Mouse (Mus musculus) forebrain, embryonic 15.5 days (tissue): ENCODE data around the gene Sh3gl2. TPM values are rescaled to one million over a fixed set of nuclear protein-coding genes. Genes with fewer than 3 reads are reported as not detected.

Source experiments
- ATAC-seq: fragments of 200-750 bp; cut with Nextera tagmentation; replicated peaks from 2 replicates; pipeline ENCODE4 v1.8.0; 2017; ENCODE audit warnings: mild to moderate bottlenecking, moderate TSS enrichment, moderate library complexity
- H3K27ac ChIP-seq: fragments of 300-500 bp; sonication (generic); replicated peaks from 2 replicates; pipeline ENCODE4 v1.5.1; 2015; ENCODE audit warnings: mild to moderate bottlenecking, inconsistent platforms
- H3K27me3 ChIP-seq: fragments of 300-500 bp; sonication (generic); 2 replicates; pipeline ENCODE4 v1.6.1; 2015; ENCODE audit warnings: inconsistent platforms
- H3K36me3 ChIP-seq: fragments of 300-500 bp; sonication (generic); 2 replicates; pipeline ENCODE4 v1.6.1; 2015; ENCODE audit warnings: mild to moderate bottlenecking, inconsistent platforms
- H3K4me1 ChIP-seq: fragments of 300-500 bp; sonication (generic); 2 replicates; pipeline ENCODE4 v1.6.1; 2015; ENCODE audit warnings: inconsistent platforms
- H3K4me2 ChIP-seq: fragments of 300-500 bp; sonication (generic); replicated peaks from 2 replicates; pipeline ENCODE4 v1.6.1; 2015; ENCODE audit warnings: mild to moderate bottlenecking, inconsistent platforms
- H3K4me3 ChIP-seq: fragments of 300-500 bp; sonication (generic); 2 replicates; pipeline ENCODE4 v1.5.1; 2015; ENCODE audit warnings: mild to moderate bottlenecking, inconsistent platforms
- H3K9ac ChIP-seq: fragments of 300-500 bp; sonication (generic); replicated peaks from 2 replicates; pipeline ENCODE4 v1.6.1; 2015; ENCODE audit warnings: mild to moderate bottlenecking, inconsistent platforms
- H3K9me3 ChIP-seq: fragments of 300-500 bp; sonication (generic); 2 replicates; pipeline ENCODE4 v1.6.1; 2016; ENCODE audit warnings: inconsistent platforms
- WGBS: fragments of 180-500 bp; shearing (Covaris S2); methylation state at CpG from one replicate; pipeline ENCODE4 v1.1.7; 2015; ENCODE audit warnings: mixed read lengths; 5-methylcytosine and 5-hydroxymethylcytosine counted together
- polyA plus RNA-seq: library from polyadenylated mRNA; unstranded; fragments of >200 nt; fragmentation: Nextera tagmentation; extraction: Ambion mirVana; gene quantifications from 2 replicates; pipeline ENCODE4 v1.2.1, GENCODE M21; 2015

Gene Sh3gl2
- polyA plus RNA-seq, 1 experiment from 2014 or later: 74.3 TPM

DNA sequence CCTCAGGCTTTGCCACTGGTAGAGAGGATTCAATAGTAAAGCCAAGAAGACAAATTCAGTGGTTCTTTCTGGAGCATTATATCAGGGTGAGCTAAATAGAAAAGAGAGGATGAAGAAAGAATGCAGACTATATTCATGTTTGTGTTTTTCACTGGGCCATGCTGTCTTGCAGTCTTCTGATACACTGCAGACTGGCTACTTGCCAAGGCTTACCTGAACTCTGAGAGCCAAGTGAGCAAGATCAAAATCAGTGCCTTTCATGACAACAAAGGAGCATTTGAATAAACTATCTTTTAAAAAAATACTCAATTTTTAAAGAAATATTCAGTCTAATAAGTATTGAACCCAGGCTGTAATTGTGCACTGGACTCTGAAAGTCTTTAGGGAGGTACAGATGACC is 131.4 kb downstream of the Sh3gl2 start:
- Histone ChIP-seq H3K4me3 (no peak overlapping the region), H3K4me2 (no peak overlapping the region), H3K4me1 (no peaks in the 10 kb centered on the region), H3K27me3 (no peaks in the 10 kb centered on the region), H3K36me3 (no peaks in the 10 kb centered on the region), H3K27ac (no peak overlapping the region), H3K9ac (no peak overlapping the region), H3K9me3 (no peaks in the 10 kb centered on the region)
- no peak for ATAC-seq

DNA sequence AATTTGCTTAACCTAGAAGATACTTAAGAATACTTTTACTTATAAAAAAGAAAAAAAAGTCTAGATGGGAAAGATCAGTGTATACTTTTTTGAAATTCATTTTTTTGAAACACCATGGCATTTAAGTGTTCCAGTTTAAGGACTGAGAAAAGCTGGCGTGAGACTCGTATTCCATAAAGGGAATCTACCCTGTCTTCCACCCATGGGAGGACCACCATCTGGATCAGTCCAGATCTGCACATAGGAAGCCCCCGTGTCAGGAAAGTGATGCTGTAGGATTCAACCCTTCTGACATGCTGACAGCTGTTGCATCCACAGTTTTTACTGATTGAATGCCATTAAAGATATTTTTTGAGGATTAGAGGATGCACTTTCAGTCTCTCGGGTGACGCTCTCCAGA is 134.2 kb downstream of the Sh3gl2 start:
- no peaks in the 10 kb centered on the region for H3K36me3 ChIP-seq
- no peak for ATAC-seq
- no peak overlapping the region for H3K9ac ChIP-seq
- H3K9me3 ChIP-seq: no peaks in the 10 kb centered on the region
- no peaks in the 10 kb centered on the region for H3K4me1 ChIP-seq
- no peak overlapping the region for H3K4me2 ChIP-seq
- WGBS: 84% methylated on average over 5 of the region's 5 CpGs
- H3K27me3 ChIP-seq: no peaks in the 10 kb centered on the region
- no peak overlapping the region for H3K4me3 ChIP-seq
- H3K27ac ChIP-seq: no peak overlapping the region

DNA sequence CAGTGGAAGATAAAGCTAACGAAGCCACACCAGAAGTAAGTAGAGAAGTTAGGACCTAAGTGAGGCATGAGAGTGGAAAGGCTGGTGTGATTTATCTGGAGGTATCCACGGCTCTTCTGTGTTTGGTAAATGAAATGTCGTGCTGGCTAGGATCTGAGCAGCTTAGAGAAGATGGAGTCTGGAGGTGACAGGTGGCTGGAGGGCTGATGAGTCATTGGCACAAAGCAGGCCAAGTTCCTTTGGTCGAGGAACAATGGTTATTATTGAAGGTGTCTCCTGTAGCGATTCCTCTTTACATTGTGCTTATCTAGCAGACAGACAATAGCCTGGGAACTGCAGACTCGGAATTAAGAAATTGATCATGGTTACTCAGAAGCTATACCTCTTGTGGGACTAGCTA is 135.8 kb downstream of the Sh3gl2 start:
- Histone ChIP-seq H3K9me3 (no peaks in the 10 kb centered on the region), H3K27ac (no peak overlapping the region), H3K4me2 (no peak overlapping the region), H3K4me1 (no peaks in the 10 kb centered on the region), H3K27me3 (no peaks in the 10 kb centered on the region), H3K4me3 (no peak overlapping the region), H3K36me3 (no peaks in the 10 kb centered on the region), H3K9ac (no peak overlapping the region)
- 74% methylated on average over 6 of the region's 6 CpGs for WGBS
- no peak for ATAC-seq

DNA sequence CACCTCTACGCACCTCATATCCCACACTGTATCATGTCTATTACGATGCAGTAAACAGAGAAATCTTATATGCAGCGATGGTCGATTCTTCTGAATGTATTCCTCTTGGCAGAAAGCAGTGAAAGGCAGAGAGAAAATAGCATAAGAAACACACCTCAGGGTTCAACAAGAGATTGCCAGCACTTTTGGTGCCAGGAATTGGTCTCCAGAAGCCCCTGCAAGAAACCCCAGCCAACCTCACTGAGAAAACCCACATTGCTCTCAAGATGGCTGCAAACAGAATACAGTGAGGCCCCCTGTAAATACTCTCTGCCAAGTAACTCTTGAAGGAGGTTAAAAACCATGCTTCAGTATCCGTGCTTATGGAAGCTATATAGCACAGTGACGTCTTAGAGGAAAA is 141.0 kb downstream of the Sh3gl2 start:
- H3K4me3 ChIP-seq: no peak overlapping the region
- no peak overlapping the region for H3K4me2 ChIP-seq
- no peaks in the 10 kb centered on the region for H3K27me3 ChIP-seq
- no peaks in the 10 kb centered on the region for H3K9me3 ChIP-seq
- H3K9ac ChIP-seq: no peak overlapping the region
- ATAC-seq: no peak
- no peaks in the 10 kb centered on the region for H3K36me3 ChIP-seq
- WGBS: 79% methylated on average over 6 of the region's 6 CpGs
- H3K4me1 ChIP-seq: 0 out of 2 replicates have a peak, but pooled peaks cover 4% of the 10 kb centered on the region
- H3K27ac ChIP-seq: peak overlapping the region; percentile 12; the same call in 1 of the 2 replicates

DNA sequence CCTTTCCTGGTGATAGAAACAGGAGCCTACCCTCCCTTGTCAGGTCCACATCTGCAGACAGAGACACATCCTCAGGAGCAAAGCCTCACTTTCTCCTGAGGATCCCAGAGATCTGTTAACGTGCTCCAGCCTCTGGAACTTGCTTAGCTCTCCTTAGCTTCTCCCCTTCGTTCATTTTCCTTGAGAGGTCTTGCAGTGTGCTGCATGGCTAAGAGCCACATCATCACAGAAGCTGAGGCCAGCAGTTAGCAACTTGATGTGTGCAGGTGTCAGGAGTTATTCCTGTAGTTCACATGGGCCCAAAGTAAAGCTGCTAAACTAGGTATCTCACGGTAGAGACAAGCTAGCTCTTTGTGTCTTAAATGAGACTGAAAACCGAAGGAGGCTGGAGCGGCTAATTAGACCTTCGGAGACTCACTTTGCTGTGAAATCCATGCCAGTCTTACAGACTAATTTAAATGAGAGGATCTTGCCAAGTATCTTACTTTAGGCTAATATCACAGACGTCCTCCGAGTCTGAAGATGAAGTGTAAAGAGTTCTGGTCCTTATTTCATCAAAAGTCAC is 143.2 kb downstream of the Sh3gl2 start:
- 33% methylated on average over 8 of the region's 8 CpGs for WGBS
- no peak for ATAC-seq
- peak overlapping the region; percentile 25; the same call in 1 of the 2 replicates for H3K27ac ChIP-seq
- H3K4me3 ChIP-seq: no peak overlapping the region
- H3K9ac ChIP-seq: no peak overlapping the region
- no peaks in the 10 kb centered on the region for H3K27me3 ChIP-seq
- no peaks in the 10 kb centered on the region for H3K9me3 ChIP-seq
- H3K4me2 ChIP-seq: no peak overlapping the region
- H3K4me1 ChIP-seq: 0 out of 2 replicates have a peak, but pooled peaks cover 4% of the 10 kb centered on the region
- no peaks in the 10 kb centered on the region for H3K36me3 ChIP-seq

DNA sequence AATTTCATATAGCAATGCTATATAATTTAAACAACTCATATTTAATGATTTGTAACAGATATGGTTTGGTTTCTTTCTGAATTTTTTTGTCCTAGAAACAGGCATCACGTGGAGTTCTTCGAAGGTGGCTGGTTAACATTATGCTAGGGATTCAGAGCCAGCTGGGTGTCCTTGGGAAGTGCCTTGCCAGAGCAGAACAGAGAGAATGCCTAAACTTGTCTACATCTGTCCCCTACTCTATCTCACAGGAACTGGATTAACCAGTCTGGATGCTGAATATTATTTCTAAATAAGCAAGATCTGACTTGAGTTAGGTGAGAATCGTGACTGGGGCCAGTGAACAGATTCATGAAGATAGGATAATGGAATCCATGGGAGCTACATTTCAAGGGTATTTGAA is 157.7 kb downstream of the Sh3gl2 start:
- Histone ChIP-seq H3K27ac (no peak overlapping the region), H3K9me3 (no peaks in the 10 kb centered on the region), H3K4me3 (no peak overlapping the region), H3K36me3 (no peaks in the 10 kb centered on the region), H3K27me3 (no peaks in the 10 kb centered on the region), H3K4me2 (no peak overlapping the region), H3K4me1 (no peaks in the 10 kb centered on the region), H3K9ac (no peak overlapping the region)
- 83% methylated on average over 3 of the region's 3 CpGs for WGBS
- ATAC-seq: no peak

DNA sequence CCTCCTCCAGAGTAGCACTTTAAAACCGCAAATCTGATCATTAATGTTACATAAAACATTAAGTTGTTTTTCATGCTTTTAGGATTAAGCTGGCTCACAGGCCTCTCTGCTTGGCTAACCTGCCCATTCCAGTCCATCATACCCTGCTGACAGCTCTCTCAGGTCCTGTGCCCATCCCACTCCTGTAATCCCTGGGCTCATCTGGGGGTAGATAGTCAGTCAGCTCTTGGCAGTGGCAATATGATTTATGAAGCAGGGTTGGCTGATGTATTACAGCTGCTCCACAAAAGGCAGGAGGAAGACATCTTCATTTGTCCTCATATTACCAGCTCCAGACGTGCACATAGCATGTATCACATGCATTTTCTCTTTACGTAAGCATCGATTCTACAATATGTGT is 158.3 kb downstream of the Sh3gl2 start:
- H3K4me3 ChIP-seq: no peak overlapping the region
- ATAC-seq: no peak
- no peak overlapping the region for H3K9ac ChIP-seq
- no peaks in the 10 kb centered on the region for H3K36me3 ChIP-seq
- no peaks in the 10 kb centered on the region for H3K27me3 ChIP-seq
- WGBS: 87% methylated on average over 4 of the region's 4 CpGs
- H3K4me1 ChIP-seq: no peaks in the 10 kb centered on the region
- no peak overlapping the region for H3K4me2 ChIP-seq
- no peaks in the 10 kb centered on the region for H3K9me3 ChIP-seq
- no peak overlapping the region for H3K27ac ChIP-seq

DNA sequence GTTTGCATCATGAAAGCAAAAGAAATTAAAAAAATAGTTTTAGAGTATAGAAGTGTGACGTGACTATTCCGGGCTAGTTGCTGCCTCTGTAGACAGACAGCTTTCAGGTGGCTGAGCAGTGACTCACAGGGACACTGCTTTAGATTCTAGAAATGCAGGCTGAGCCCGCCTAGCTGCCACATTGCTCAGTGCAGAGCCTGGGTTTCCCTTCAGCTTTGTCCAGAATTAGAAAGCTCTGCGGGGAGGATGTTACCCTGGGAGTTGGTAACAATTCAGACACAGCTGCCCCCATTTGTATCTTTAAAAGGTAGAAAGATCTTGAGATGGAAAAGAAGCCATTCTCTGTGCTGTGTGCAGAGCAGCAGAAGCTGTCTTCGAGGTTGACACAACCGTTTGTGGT is 166.1 kb downstream of the Sh3gl2 start:
- WGBS: 59% methylated on average over 6 of the region's 6 CpGs
- H3K27me3 ChIP-seq: no peaks in the 10 kb centered on the region
- H3K4me2 ChIP-seq: no peak overlapping the region
- H3K36me3 ChIP-seq: no peaks in the 10 kb centered on the region
- H3K4me1 ChIP-seq: no peaks in the 10 kb centered on the region
- H3K9me3 ChIP-seq: no peaks in the 10 kb centered on the region
- no peak overlapping the region for H3K27ac ChIP-seq
- no peak overlapping the region for H3K9ac ChIP-seq
- no peak overlapping the region for H3K4me3 ChIP-seq
- ATAC-seq: no peak

DNA sequence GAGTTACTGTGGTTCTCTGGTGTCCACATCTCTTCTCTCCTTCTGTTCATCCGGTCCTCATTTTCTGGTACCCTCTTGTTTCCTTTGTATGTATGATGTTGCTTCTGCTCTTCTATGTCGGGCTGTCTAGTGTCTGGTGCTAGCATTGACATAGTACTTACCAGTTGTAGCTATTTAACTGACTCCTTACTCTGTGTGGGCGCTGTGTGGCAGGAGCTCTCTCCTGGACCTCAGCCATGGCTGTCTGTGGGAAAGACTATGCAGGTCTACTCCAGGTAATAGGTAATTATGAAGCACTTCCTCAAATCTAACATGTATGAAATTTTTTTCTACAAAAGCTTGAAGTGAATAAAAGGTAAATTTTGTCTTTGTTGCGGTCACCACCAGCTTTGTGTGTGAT is 169.9 kb downstream of the Sh3gl2 start:
- H3K36me3 ChIP-seq: peaks cover 3% of the 10 kb centered on the region; the same call in 1 of the 2 replicates
- WGBS: 88% methylated on average over 4 of the region's 4 CpGs

DNA sequence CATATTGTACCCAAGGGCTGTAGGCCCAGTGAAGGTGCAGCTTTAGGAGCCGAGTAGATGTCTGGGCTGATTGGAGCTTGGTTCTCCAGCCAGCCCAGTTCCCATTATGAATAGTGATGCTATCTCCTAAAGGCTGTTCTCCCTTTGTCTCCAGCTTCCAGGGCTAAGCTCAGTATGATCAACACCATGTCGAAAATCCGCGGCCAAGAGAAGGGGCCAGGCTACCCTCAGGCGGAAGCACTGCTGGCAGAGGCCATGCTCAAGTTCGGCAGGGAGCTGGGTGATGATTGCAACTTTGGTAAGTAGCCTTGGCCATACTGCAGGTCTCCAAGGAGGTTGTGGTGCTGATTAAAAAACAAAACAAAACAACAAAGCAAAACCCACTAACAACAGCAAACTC is 171.3 kb downstream of the Sh3gl2 start:
- Histone ChIP-seq H3K27ac (no peak overlapping the region), H3K9me3 (no peaks in the 10 kb centered on the region), H3K4me1 (peaks cover 4% of the 10 kb centered on the region; the same call in 1 of the 2 replicates), H3K4me3 (no peak overlapping the region), H3K9ac (no peak overlapping the region), H3K4me2 (no peak overlapping the region), H3K27me3 (no peaks in the 10 kb centered on the region), H3K36me3 (peaks cover 3% of the 10 kb centered on the region; the same call in 1 of the 2 replicates)
- 81% methylated on average over 6 of the region's 6 CpGs for WGBS
- no peak for ATAC-seq

More for the DNA sequence above, 169.9 kb downstream of the Sh3gl2 start:
- Histone ChIP-seq H3K27ac (no peak overlapping the region), H3K9me3 (no peaks in the 10 kb centered on the region), H3K27me3 (no peaks in the 10 kb centered on the region), H3K4me1 (peaks cover 4% of the 10 kb centered on the region; the same call in 1 of the 2 replicates), H3K4me3 (no peak overlapping the region), H3K9ac (no peak overlapping the region), H3K4me2 (no peak overlapping the region)
- ATAC-seq: no peak

DNA sequence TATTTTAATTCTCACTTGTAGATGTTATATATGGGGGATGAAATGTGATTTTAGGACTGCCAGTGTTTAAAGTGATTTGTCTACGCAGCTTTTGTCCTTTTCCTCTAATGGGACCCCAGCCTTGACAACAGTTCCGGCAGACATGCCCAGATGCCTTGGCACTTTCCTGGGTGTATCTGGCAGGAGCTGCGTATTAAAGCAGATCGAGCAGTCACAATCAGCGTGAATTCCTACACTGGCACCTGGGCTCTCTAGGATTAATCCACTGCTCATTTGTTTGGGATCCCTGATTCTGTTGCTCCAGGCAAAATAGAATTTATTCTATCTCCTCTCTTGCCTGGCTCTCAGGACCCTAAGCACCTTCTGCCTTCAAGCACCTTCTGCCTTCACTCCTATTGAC is 171.7 kb downstream of the Sh3gl2 start:
- Histone ChIP-seq H3K4me3 (no peak overlapping the region), H3K9me3 (no peaks in the 10 kb centered on the region), H3K4me1 (peaks cover 4% of the 10 kb centered on the region; the same call in 1 of the 2 replicates), H3K27me3 (no peaks in the 10 kb centered on the region), H3K36me3 (peaks cover 3% of the 10 kb centered on the region; the same call in 1 of the 2 replicates), H3K9ac (no peak overlapping the region), H3K4me2 (no peak overlapping the region), H3K27ac (no peak overlapping the region)
- 63% methylated on average over 5 of the region's 5 CpGs for WGBS
- no peak for ATAC-seq

DNA sequence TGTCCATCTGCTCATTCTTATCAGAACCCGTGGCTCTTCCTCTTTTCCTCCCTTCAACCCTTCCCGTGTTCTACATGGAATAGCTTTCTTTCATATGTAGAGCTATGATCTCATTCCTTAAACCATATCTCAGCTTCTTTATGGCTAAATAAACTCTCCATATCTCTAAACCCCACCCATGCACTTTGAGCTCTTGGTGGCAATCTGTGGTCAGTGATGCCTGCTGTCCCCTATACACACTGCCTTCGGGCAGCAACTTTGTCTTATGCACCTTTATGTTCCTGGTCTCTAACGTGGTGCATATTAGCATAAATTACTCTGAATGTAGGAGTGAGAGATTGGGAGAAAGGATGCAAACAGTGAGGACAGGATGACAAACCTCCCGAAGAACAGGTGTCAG is 180.3 kb downstream of the Sh3gl2 start:
- Histone ChIP-seq H3K36me3 (no peaks in the 10 kb centered on the region), H3K4me2 (no peak overlapping the region), H3K27ac (no peak overlapping the region), H3K9ac (no peak overlapping the region), H3K4me3 (no peak overlapping the region), H3K27me3 (no peaks in the 10 kb centered on the region), H3K9me3 (no peaks in the 10 kb centered on the region), H3K4me1 (no peaks in the 10 kb centered on the region)
- WGBS: 89% methylated on average over 5 of the region's 5 CpGs
- no peak for ATAC-seq

DNA sequence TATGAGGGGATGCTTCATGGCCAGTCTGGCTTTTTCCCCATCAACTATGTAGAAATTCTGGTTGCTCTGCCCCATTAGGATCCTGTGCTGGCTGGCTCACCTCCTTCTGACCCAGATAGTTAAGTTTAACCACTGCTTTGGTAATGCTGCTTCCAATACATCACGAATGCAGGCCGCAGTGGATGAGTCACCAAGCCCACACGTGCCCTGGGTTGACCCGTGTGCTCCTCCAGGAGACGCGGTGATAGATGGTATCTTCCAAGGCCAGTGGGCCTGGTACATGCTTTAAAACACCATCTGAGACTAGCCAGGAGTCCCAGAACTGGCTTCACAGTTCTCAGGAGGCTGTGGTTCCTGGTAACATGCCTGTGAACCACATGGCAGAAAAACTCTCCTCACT is 182.8 kb downstream of the Sh3gl2 start:
- H3K27me3 ChIP-seq: no peaks in the 10 kb centered on the region
- no peak overlapping the region for H3K27ac ChIP-seq
- H3K9ac ChIP-seq: no peak overlapping the region
- H3K36me3 ChIP-seq: no peaks in the 10 kb centered on the region
- no peaks in the 10 kb centered on the region for H3K9me3 ChIP-seq
- no peak for ATAC-seq
- no peak overlapping the region for H3K4me2 ChIP-seq
- WGBS: 96% methylated on average over 6 of the region's 6 CpGs
- H3K4me1 ChIP-seq: no peaks in the 10 kb centered on the region
- H3K4me3 ChIP-seq: no peak overlapping the region
